Mouse (Mus musculus) G1E (cell line): ENCODE results near the gene Zfyve19. TPM values are rescaled to one million over a fixed set of nuclear protein-coding genes. Genes with fewer than 3 reads are reported as not detected.

Source experiments
- ATAC-seq: 2 replicates; pipeline ENCODE4 v1.8.0; 2016; ENCODE audit warnings: mild to moderate bottlenecking; ENCODE audit not compliant: insufficient number of reproducible peaks, poor library complexity, low FRiP score, severe bottlenecking; ENCODE audit errors: extremely low read depth
- DNase-seq: peaks from one replicate; pipeline ENCODE4 v3.0.0; 2012; ENCODE audit warnings: low spot score
- H3K27me3 ChIP-seq: 2 replicates; pipeline ENCODE4 v1.6.1; 2012; ENCODE audit warnings: mild to moderate bottlenecking, low read length, inconsistent platforms; ENCODE audit not compliant: insufficient read depth
- H3K36me3 ChIP-seq: replicated peaks from 2 replicates; pipeline ENCODE3; 2012; ENCODE audit warnings: mild to moderate bottlenecking, inconsistent platforms
- H3K4me1 ChIP-seq: 2 replicates; pipeline ENCODE4 v1.6.1; 2012; ENCODE audit warnings: low read depth, low read length, inconsistent platforms, mixed read lengths; ENCODE audit not compliant: insufficient read depth
- H3K4me3 ChIP-seq: 2 replicates; pipeline ENCODE4 v1.5.1; 2012; ENCODE audit warnings: low read depth, mild to moderate bottlenecking, inconsistent platforms, low read length, moderate library complexity, mixed read lengths
- H3K9me3 ChIP-seq: replicated peaks from 2 replicates; pipeline ENCODE4 v1.6.1; 2012; ENCODE audit warnings: inconsistent platforms
- CTCF ChIP-seq: IDR thresholded peaks from 2 replicates; pipeline ENCODE4 v1.5.1; 2012; ENCODE audit warnings: low read depth, low read length, inconsistent platforms, mixed read lengths
- GATA1 ChIP-seq: IDR thresholded peaks from 2 replicates; pipeline ENCODE4 v1.6.1; 2012; ENCODE audit warnings: borderline replicate concordance, low read length, inconsistent platforms, mixed read lengths
- GATA2 ChIP-seq: IDR thresholded peaks from 2 replicates; pipeline ENCODE4 v1.6.1; 2012; ENCODE audit warnings: low read depth, low read length, inconsistent platforms, borderline replicate concordance
- POLR2AphosphoS5 ChIP-seq: IDR thresholded peaks from 2 replicates; pipeline ENCODE4 v1.6.1; 2012; ENCODE audit warnings: low read depth, low read length, inconsistent platforms; ENCODE audit not compliant: insufficient replicate concordance
- TAL1 ChIP-seq: conservative IDR thresholded peaks from 2 replicates; pipeline ENCODE4 v1.6.1; 2012; ENCODE audit warnings: low read depth, low read length, inconsistent platforms, mixed read lengths
- polyA plus RNA-seq: library from polyadenylated mRNA; stranded (reverse); fragments of >175 nt; gene quantifications from 2 replicates; pipeline ENCODE4 v1.2.3, GENCODE M21; 2012
- total RNA-seq, 2 experiments: library from RNA; stranded (forward) in 1 of 2; stranded (reverse) in 1 of 2; fragments of 200-1000 nt in 1 of 2; fragments of >200 nt in 1 of 2; fragmentation: Nextera tagmentation in 1 of 2; gene quantifications; 2 replicates each; pipeline ENCODE4 v1.2.3; 2014 to 2017

Zfyve19 gene
- total and polyA plus RNA-seq, 3 experiments: 22.7 to 28.9 (median 23.4) TPM

DNA sequence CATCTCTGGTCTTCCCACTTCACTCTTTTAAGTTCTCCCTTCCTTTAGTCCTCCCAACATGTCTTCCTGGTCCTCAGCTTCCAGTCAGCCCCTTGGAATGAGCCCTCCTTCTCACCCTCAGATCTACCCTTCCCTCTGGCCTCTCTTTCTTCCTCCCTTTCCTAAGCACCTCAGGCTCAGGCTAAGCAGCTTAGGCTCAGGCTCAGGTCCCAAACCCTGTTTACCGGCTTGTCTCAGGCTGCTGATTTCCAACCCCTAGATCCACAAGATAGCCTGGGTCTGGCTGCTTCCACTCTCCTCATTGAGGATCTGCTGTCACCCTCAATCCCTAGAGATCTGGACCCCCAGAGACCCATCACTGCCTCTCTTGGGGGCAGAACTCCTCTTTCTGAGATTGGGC lies 10.4 kb upstream of the Zfyve19 start:
- TF ChIP-seq CTCF: no peak
- TF ChIP-seq GATA2: no peak
- TF ChIP-seq TAL1: no peak
- TF ChIP-seq GATA1: no peak
- TF ChIP-seq POLR2AphosphoS5: no peak

DNA sequence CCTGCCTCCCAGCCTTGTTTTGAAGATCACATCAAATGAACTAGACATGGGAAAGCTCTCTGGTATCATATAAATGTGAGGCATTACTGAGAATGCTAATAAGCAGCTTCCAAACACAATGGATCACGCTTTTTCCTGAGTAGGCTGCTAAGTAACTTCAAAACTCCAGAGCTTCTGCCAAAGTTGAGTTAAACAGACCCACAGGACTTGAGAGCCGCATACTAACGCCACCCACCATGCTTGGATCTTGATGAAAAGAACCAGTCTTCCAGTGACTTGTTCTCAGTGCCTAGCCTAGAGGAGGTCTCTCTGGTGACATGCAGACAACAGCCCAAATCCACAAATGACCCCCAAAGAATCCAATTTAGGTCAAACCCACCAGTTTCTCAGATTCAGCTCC lies 9.5 kb upstream of the Zfyve19 start:
- Histone ChIP-seq H3K9me3 (no peaks in the 10 kb centered on the region), H3K36me3 (peaks cover 6% of the 10 kb centered on the region), H3K4me1 (peaks cover 23% of the 10 kb centered on the region), H3K27me3 (no peaks in the 10 kb centered on the region), H3K4me3 (no peak overlapping the region)
- no peak for ATAC-seq
- DNase-seq: no peak
- TF ChIP-seq GATA1 (no peak), POLR2AphosphoS5 (no peak), CTCF (no peak), TAL1 (no peak), GATA2 (no peak)

More for the DNA sequence above, 10.4 kb upstream of the Zfyve19 start:
- Histone ChIP-seq H3K4me3 (no peak overlapping the region), H3K36me3 (peaks cover 8% of the 10 kb centered on the region), H3K4me1 (peaks cover 25% of the 10 kb centered on the region), H3K9me3 (no peaks in the 10 kb centered on the region), H3K27me3 (no peaks in the 10 kb centered on the region)
- ATAC-seq (no peak), DNase-seq (no peak)

DNA sequence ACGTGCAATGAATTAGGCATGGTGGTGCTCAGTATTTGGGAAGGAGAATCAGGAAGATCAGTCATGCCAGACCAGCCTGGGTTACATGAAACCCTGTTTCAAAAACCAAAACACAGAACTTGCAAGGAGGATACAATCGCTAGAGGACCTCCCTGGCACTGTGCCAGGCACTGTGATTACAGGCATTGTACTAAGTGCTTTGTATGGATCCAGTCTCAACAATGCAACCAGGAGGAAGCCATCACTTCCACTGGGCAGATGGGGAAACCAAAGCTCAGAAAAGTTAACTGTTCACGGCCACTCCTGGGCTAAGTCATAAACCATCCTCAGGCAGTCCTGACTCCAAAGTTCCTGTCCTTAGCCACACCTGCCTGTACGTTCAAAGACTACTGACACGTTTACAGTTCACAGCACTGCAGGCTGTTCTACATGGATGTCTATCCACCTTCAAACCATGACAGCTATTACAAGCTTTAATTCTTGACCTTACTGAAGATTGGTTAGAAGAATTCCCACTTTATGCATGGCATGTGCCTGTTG lies 5.4 kb upstream of the Zfyve19 start:
- ATAC-seq: no peak
- H3K27me3 ChIP-seq: no peaks in the 10 kb centered on the region
- H3K9me3 ChIP-seq: no peaks in the 10 kb centered on the region
- peaks cover 10% of the 10 kb centered on the region for H3K36me3 ChIP-seq
- no peak overlapping the region for H3K4me3 ChIP-seq
- no peak for DNase-seq
- TF ChIP-seq CTCF (no peak), POLR2AphosphoS5 (no peak), GATA2 (no peak), GATA1 (no peak), TAL1 (no peak)
- H3K4me1 ChIP-seq: peaks cover 8% of the 10 kb centered on the region

DNA sequence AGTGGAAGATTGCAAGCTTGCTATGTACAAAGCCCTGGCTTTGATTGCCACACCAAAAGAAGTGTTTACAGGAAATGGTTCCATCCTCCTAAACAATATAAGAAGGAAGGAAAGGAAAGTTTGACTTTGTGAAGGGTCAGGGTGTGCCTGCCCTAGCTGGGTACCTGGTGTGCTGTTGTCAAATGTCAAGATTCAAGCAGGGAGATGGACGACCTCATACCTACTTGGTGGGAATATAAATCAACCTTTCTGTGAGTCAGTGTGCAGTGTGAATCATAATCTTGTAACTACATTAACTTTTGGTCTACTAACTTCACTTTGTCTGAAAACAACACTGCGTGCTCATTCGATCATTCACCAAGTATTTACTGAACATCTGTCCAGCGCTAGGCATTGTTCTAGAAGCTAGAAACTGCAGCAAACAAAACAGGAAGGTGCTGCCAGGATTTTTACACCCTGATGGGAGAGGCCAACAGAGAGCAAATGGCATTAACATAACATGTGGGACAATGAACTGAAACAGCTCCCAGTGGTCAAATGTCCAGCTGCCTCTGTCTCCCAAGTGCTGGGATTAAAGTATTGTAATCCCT lies 4.5 kb upstream of the Zfyve19 start:
- no peak for DNase-seq

DNA sequence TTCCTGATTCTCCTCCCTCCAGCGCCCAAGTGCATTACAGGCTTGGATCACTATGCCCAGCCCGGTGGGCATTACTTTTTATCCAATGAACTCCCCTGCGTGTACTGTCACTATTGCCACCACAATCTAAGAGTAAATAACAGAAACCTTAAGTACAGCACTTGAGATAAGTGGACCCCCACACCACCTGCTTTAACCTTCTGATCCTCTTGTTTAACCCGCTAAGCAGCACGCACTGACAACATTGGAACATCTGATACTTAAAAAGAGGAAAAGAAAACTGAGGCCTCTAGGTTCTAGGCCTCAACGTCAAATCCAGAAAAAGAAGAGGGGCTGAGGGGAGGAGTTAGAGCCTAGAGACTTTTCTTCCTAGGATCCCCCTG lies 465 bp upstream of the Zfyve19 start:
- peaks cover 34% of the 10 kb centered on the region for H3K36me3 ChIP-seq
- DNase-seq: no peak
- TF ChIP-seq GATA1 (no peak), TAL1 (no peak), POLR2AphosphoS5 (no peak), CTCF (no peak), GATA2 (no peak)
- no peaks in the 10 kb centered on the region for H3K27me3 ChIP-seq
- H3K4me1 ChIP-seq: peaks cover 23% of the 10 kb centered on the region
- H3K4me3 ChIP-seq: peak overlapping the region; percentile 87
- no peaks in the 10 kb centered on the region for H3K9me3 ChIP-seq
- no peak for ATAC-seq

More for the DNA sequence above, 4.5 kb upstream of the Zfyve19 start:
- Histone ChIP-seq H3K9me3 (no peaks in the 10 kb centered on the region), H3K27me3 (no peaks in the 10 kb centered on the region), H3K4me3 (no peak overlapping the region), H3K4me1 (peaks cover 8% of the 10 kb centered on the region), H3K36me3 (peaks cover 8% of the 10 kb centered on the region)
- no peak for TF ChIP-seq TAL1
- TF ChIP-seq GATA2: no peak
- no peak for TF ChIP-seq CTCF
- no peak for TF ChIP-seq POLR2AphosphoS5
- no peak for TF ChIP-seq GATA1
- ATAC-seq: no peak

DNA sequence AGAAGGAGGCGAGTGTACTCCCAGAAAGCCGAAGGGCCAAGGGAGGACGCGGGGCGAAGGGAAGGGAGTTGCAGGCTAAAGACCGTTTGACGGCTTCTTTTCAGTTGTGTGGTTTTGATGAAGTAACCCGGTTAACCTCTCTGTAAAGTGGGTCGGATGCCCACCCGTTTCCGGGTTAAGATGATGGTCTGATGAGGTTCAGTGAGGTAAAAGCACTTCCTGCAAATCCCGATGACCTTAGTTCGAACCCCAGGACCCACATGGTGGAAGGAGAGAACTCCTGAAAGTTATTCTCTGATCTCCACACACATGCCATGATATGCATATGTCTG lies 725 bp downstream of the Zfyve19 start:
- H3K27me3 ChIP-seq: no peaks in the 10 kb centered on the region
- DNase-seq (no peak), ATAC-seq (no peak; the same call in 1 of the 2 replicates)
- no peaks in the 10 kb centered on the region for H3K9me3 ChIP-seq
- H3K4me1 ChIP-seq: peaks cover 23% of the 10 kb centered on the region
- TF ChIP-seq GATA1 (no peak), CTCF (no peak), POLR2AphosphoS5 (no peak), GATA2 (no peak), TAL1 (no peak)
- H3K36me3 ChIP-seq: peaks cover 45% of the 10 kb centered on the region
- peak overlapping the region; percentile 87 for H3K4me3 ChIP-seq
